Comparison of ENCODE assay signal across 13 mouse cellular contexts in the genomic region with DNA sequence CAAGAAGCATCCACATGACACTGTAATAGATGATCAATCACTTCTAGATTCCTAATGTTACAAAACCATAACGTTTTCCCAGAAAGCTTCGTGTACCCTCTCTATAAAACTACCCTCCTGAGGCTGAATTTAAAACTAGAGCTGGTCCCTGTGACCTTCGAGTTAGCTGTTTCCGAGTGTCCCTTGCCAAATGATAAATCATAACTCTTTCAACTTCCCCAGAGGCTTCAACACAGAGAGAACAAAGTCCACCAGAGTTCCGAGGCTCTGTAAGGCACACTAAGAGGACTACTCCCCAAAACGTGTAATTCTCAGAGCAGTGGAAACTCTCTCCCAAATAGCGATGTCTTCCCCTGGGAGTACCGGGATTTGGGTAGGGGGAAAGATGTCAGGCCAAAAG. TPM values are rescaled to one million over a fixed set of nuclear protein-coding genes. Genes with fewer than 3 reads are reported as not detected.
DNase-seq lines count a peak whose midpoint lies in the region; ATAC-seq and TF ChIP-seq lines count a peak whose summit lies in the region.
"Had no signal": no experiment of that assay in that cellular context is flagged by ENCODE, and none has a peak within 500 bp of the region (broad histone marks: within the 10 kb centered on the region; RNA-seq: fewer than 3 reads in every experiment).

No protein-coding gene starts in this region.

- peak overlapping the region; percentile 53; the same call in 1 of the 2 replicates for H3K9ac ChIP-seq in heart, embryonic 12.5 days
- no peak overlapping the region for H3K9ac ChIP-seq in kidney, embryonic 15.5 days
- H3K9ac ChIP-seq in intestine, postnatal 0 days (ENCODE audit: low read depth, low read length), result no peak overlapping the region
- H3K9ac ChIP-seq: forebrain, embryonic 12.5 days had no signal

- H3K36me3 ChIP-seq in heart, embryonic 12.5 days, result no peaks in the 10 kb centered on the region
- no peaks in the 10 kb centered on the region for H3K36me3 ChIP-seq in kidney, embryonic 15.5 days
- no peaks in the 10 kb centered on the region for H3K36me3 ChIP-seq in intestine, postnatal 0 days (ENCODE audit: control insufficient read depth, insufficient read depth)
- H3K36me3 ChIP-seq: forebrain, embryonic 12.5 days had no signal

- H3K4me1 ChIP-seq in heart, embryonic 12.5 days (replicated peaks), result peaks cover 39% of the 10 kb centered on the region
- peaks cover 57% of the 10 kb centered on the region for H3K4me1 ChIP-seq in kidney, embryonic 15.5 days
- peaks cover 16% of the 10 kb centered on the region for H3K4me1 ChIP-seq in intestine, postnatal 0 days (replicated peaks; ENCODE audit: control insufficient read depth, insufficient read depth, low read length)

- H3K9me3 ChIP-seq in heart, embryonic 12.5 days (replicated peaks), result no peaks in the 10 kb centered on the region
- H3K9me3 ChIP-seq in kidney, embryonic 15.5 days (replicated peaks), result no peaks in the 10 kb centered on the region
- no peaks in the 10 kb centered on the region for H3K9me3 ChIP-seq in intestine, postnatal 0 days (ENCODE audit: control insufficient read depth)
- H3K9me3 ChIP-seq: forebrain, embryonic 12.5 days had no signal

- no peak overlapping the region for H3K4me3 ChIP-seq in heart, embryonic 12.5 days
- H3K4me3 ChIP-seq in kidney, embryonic 15.5 days (replicated peaks), result no peak overlapping the region
- H3K4me3 ChIP-seq in intestine, postnatal 0 days (ENCODE audit: low read depth, low read length), result no peak overlapping the region
- no peak overlapping the region for H3K4me3 ChIP-seq in layer of hippocampus, adult 2 months
- H3K4me3 ChIP-seq: forebrain, embryonic 12.5 days had no signal

- peak overlapping the region; percentile 50 for H3K4me2 ChIP-seq in heart, embryonic 12.5 days
- H3K4me2 ChIP-seq in kidney, embryonic 15.5 days, result peak overlapping the region; percentile 31
- peak overlapping the region; percentile 46 for H3K4me2 ChIP-seq in intestine, postnatal 0 days (replicated peaks; ENCODE audit: low read depth)
- H3K4me2 ChIP-seq: forebrain, embryonic 12.5 days had no signal

- TF ChIP-seq CTCF in intestine, postnatal 0 days (IDR thresholded peaks at IDR 0.05; ENCODE audit: low read depth), result no peak
- TF ChIP-seq CTCF in layer of hippocampus, adult 2 months (conservative IDR thresholded peaks at IDR 0.05), result no peak

- ATAC-seq in heart, embryonic 12.5 days (ENCODE audit: insufficient number of reproducible peaks, low FRiP score), result no peak
- no peak for ATAC-seq in kidney, embryonic 15.5 days (replicated peaks; ENCODE audit: low FRiP score)
- no peak for ATAC-seq in intestine, postnatal 0 days

- 29% methylated on average over 8 of the region's 8 CpGs for WGBS in heart, embryonic 12.5 days
- 20% methylated on average over 8 of the region's 8 CpGs for WGBS in kidney, embryonic 15.5 days
- 12% methylated on average over 8 of the region's 8 CpGs for WGBS in intestine, postnatal 0 days

- H3K27me3 ChIP-seq in heart, embryonic 12.5 days (replicated peaks), result no peaks in the 10 kb centered on the region
- no peaks in the 10 kb centered on the region for H3K27me3 ChIP-seq in kidney, embryonic 15.5 days
- no peaks in the 10 kb centered on the region for H3K27me3 ChIP-seq in intestine, postnatal 0 days (replicated peaks; ENCODE audit: control insufficient read depth, insufficient read depth, low read length)

- no peak for DNase-seq in heart, adult 9 months (ENCODE audit: low spot score in 2 of 2)
- no peak for DNase-seq in kidney, postnatal 36 days
- DNase-seq in NIH3T3 (ENCODE audit: low read depth), result peak; percentile 20
- no peak for DNase-seq in MN1 (ENCODE audit: low spot score)
- DNase-seq in layer of hippocampus, adult 2 months (ENCODE audit: low spot score in 2 of 2), result no peak
- DNase-seq: adrenal gland, postnatal 25 days; cerebellum, adult 11-12 months; liver; thymus, postnatal 4 days had no signal

- no peak overlapping the region for H3K27ac ChIP-seq in heart, embryonic 12.5 days (ENCODE audit: poor library complexity, severe bottlenecking)
- peak overlapping the region; percentile 34 for H3K27ac ChIP-seq in kidney, embryonic 15.5 days
- H3K27ac ChIP-seq in intestine, postnatal 0 days (ENCODE audit: low read depth, low read length), result no peak overlapping the region
- no peak overlapping the region for H3K27ac ChIP-seq in layer of hippocampus, adult 2 months

RNA-seq across cellular contexts. Expression of a gene that starts 29.4 kb away (rescaled TPM):
- 3.5 and 3.7 TPM in 2 replicates for polyA plus RNA-seq in heart, embryonic 12.5 days (2016; fragmentation: Nextera tagmentation; extraction: Ambion mirVana)
- 4.7 and 5.0 TPM in 2 replicates for polyA plus RNA-seq in kidney, embryonic 15.5 days (2015; fragmentation: Nextera tagmentation; extraction: Ambion mirVana)
- polyA plus RNA-seq in intestine, postnatal 0 days (2015; fragmentation: Nextera tagmentation; extraction: Ambion mirVana), result 2.2 TPM in 2 replicates
- total RNA-seq in layer of hippocampus, adult 2 months (2021), result 1 to 10 TPM; 3.0 to 3.8 TPM
